Mouse (Mus musculus): Measurements from ENCODE around the gene Dhx36. TPM values are rescaled to one million over a fixed set of nuclear protein-coding genes. Genes with fewer than 3 reads are reported as not detected.
A peak's percentile ranks its signal among the peaks of the same experiment; 100 is the strongest.

Dhx36 gene
- polyA plus RNA-seq (2015; fragmentation: Nextera tagmentation; extraction: Ambion mirVana): 17.6 and 18.1 TPM in 2 replicates

DNA sequence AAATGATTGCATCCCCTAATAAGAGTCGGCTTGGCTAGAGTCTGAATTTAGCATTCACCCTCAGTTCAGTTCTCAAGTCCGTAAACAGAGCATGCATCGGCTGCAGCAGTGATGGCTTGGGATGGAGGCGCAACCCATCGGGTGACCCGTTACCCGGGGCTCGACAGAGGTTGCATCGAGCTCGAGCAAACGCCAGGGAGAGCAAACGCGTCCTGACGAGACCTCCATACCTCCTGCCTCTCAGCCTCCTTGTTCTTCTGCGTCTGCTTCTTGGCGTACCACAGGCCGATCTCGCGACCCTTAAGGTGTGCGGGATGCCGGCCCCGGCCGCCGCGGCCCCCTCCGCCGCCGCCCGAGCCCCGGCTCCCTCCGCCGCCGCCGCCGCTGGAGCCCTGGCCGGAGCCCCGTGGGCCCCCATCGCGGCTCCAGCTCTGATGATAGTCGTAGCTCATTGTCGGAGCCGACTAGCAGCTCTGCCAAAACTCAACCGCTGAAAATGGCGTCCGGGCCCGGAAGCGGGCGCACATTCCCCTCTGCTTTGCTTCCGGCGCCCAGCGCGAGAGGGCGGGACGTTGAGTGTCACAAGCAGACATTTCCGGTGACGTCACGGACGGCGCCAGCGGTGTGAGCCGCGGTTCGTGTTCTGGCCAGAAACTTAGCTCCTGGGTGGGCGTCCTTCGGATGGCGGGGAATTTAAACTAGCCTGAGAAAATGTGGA, at the start of gene Dhx36:
Dhx36 (minus strand) TSS at position 517 of the 718 bp plus-strand sequence.
- Histone ChIP-seq H3K4me3 (peak within 1 kb of the TSS; percentile 90), H3K9me3 (no peaks in the 10 kb centered on the region), H3K4me1 (peaks cover 16% of the 10 kb centered on the region), H3K36me3 (0 out of 2 replicates have a peak, but pooled peaks cover 3% of the 10 kb centered on the region), H3K27ac (replicated peaks) (peak within 1 kb of the TSS; percentile 95), H3K4me2 (peak within 1 kb of the TSS; percentile 78), H3K27me3 (replicated peaks) (peaks cover 13% of the 10 kb centered on the region), H3K9ac (peak within 1 kb of the TSS; percentile 91)
- peak; percentile 85 for ATAC-seq (ENCODE audit: extremely low read depth, insufficient number of reproducible peaks, low FRiP score, low TSS enrichment)
- under 1% methylated on average over 66 of the region's 66 CpGs for WGBS

DNA sequence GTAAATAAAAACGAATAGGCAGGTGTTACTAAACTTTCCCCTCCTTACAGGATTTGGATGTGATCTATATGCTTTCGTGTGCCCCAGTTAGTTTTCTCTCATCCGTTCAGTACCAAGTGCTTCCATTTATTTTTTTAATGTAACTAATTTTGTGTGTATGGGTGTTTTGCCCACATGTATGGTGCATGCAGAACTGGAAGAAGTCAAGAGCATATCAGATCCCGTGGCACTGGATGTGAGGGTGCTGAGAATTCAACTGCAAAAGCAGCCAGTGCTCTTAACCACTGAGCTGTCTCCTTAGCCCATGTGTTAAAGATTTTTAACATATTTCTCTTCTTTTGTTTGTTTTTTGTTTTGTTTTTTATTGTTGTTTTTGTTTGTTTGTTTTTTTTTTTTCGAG, 20.8 kb upstream of the Dhx36 start:
- 52% methylated on average over 5 of the region's 5 CpGs for WGBS

DNA sequence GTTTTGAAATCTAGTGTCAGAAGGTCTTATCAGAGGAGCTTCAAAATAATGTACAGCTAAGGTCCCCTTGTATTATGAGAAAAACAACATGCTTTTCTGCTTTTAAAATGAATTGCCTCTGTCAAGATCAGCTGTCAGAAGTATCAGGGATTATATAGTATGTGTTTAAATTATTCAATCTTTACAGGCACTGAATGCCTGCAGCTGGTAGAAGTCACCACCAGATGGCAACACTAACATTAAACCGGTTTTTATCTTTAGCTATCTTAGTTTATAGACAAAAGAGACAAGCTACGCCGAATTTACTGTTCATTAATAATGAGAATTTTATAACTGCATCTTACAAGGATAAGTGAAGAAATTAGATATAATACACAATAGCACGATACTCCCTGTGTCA, 20.4 kb upstream of the Dhx36 start:
- Histone ChIP-seq H3K27ac (replicated peaks) (no peak overlapping the region), H3K36me3 (no peaks in the 10 kb centered on the region), H3K4me1 (no peaks in the 10 kb centered on the region), H3K9me3 (no peaks in the 10 kb centered on the region), H3K4me3 (no peak overlapping the region), H3K9ac (no peak overlapping the region), H3K4me2 (no peak overlapping the region), H3K27me3 (replicated peaks) (no peaks in the 10 kb centered on the region)
- 41% methylated on average over 4 of the region's 4 CpGs for WGBS
- ATAC-seq (ENCODE audit: extremely low read depth, insufficient number of reproducible peaks, low FRiP score, low TSS enrichment): no peak

More for the DNA sequence above, 20.8 kb upstream of the Dhx36 start:
- Histone ChIP-seq H3K27me3 (replicated peaks) (no peaks in the 10 kb centered on the region), H3K9me3 (no peaks in the 10 kb centered on the region), H3K36me3 (no peaks in the 10 kb centered on the region), H3K4me2 (no peak overlapping the region), H3K4me3 (no peak overlapping the region), H3K4me1 (no peaks in the 10 kb centered on the region), H3K27ac (replicated peaks) (no peak overlapping the region), H3K9ac (no peak overlapping the region)
- ATAC-seq (ENCODE audit: extremely low read depth, insufficient number of reproducible peaks, low FRiP score, low TSS enrichment): no peak

DNA sequence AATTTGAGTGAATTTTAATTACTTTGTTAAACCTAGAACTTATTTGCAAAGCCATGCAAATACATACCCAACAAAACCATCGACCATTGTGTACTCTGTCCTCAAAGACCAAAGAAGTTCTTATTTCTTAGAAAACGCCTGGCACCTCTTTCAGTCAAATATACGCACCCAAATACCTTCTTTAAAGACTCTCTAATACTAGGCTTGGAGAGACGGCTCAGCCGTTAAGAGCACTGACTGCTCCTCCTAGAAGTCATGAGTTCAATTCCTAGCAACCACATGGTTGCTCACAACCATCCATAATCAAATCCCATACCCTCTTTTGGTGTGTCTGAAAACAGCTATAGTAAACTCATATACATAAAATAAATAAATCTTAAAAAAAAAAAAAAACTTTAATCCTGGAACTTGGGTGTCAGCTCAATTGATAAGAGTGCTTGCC, 423 bp upstream of the Dhx36 start:
- Histone ChIP-seq H3K4me2 (peak overlapping the region; percentile 78), H3K4me1 (peaks cover 16% of the 10 kb centered on the region), H3K4me3 (peak overlapping the region; percentile 90), H3K27ac (replicated peaks) (no peak overlapping the region), H3K9me3 (no peaks in the 10 kb centered on the region), H3K9ac (peak overlapping the region; percentile 38; the same call in 1 of the 2 replicates), H3K36me3 (no peaks in the 10 kb centered on the region), H3K27me3 (replicated peaks) (peaks cover 13% of the 10 kb centered on the region)
- no peak for ATAC-seq (ENCODE audit: extremely low read depth, insufficient number of reproducible peaks, low FRiP score, low TSS enrichment)
- WGBS: 45% methylated on average over 5 of the region's 5 CpGs

DNA sequence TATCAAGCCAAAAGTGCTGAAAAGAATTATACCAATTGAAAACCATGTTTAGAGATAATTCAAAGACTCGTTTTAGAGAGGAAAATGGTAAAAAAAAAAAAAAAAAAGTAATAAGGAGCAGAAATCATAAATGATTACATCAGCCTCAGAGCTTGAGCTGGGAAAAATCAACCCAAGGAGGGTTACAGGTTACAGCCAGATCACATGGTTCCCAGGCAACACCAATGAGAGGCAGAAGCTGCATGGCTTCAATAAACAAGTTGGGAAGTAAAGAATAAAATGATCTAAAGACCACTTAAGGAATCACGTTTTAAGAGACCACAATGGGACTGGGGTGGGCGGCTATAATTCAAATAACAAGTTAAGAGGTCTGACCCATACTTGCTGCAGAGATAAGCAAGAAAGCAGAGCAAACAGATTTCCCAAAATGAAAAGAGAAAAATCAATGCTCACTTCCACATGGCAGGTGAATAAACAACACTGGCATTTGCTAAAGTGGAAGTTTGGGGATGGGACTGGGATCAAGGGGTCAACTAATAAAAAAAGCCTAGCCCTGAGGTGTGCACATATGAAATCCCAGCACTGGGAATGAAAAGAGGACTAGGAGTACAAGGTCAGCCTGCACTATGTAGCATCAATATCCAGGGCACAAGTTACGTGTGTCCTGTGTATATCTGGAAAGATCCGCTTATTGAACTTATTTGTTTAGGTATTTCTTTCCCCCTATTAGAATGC, 1.5 kb downstream of the Dhx36 start:
- peak overlapping the region; percentile 90 for H3K4me3 ChIP-seq
- no peak overlapping the region for H3K27ac ChIP-seq (replicated peaks)
- ATAC-seq (ENCODE audit: extremely low read depth, insufficient number of reproducible peaks, low FRiP score, low TSS enrichment): no peak
- peaks cover 16% of the 10 kb centered on the region for H3K36me3 ChIP-seq
- 67% methylated on average over 5 of the region's 5 CpGs for WGBS
- peaks cover 16% of the 10 kb centered on the region for H3K4me1 ChIP-seq
- no peaks in the 10 kb centered on the region for H3K9me3 ChIP-seq
- H3K4me2 ChIP-seq: peak overlapping the region; percentile 78
- peak overlapping the region; percentile 91 for H3K9ac ChIP-seq
- peaks cover 13% of the 10 kb centered on the region for H3K27me3 ChIP-seq (replicated peaks)

DNA sequence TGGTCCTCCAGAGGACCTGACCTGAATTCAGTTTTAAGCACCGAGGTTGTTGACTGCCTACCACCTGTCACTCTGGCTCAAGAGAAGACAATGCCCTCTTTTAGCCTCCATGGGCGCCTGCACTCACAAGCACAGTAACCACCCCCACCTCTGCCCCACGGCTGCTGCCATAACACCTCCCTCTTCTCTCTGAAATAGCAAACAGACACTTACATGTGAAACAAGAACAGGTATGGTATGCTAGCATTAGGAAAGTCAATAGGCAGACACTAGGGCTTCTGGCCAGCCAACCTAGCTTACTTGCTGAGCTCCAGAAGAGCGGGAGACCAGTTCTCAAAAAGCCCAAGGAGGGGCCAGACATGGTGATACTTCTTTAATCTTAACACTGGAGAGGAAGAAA, 7.5 kb downstream of the Dhx36 start:
- Histone ChIP-seq H3K27ac (replicated peaks) (no peak overlapping the region), H3K4me3 (no peak overlapping the region), H3K9me3 (no peaks in the 10 kb centered on the region), H3K9ac (no peak overlapping the region), H3K36me3 (peaks cover 58% of the 10 kb centered on the region), H3K27me3 (replicated peaks) (no peaks in the 10 kb centered on the region), H3K4me2 (no peak overlapping the region), H3K4me1 (no peaks in the 10 kb centered on the region)
- ATAC-seq (ENCODE audit: extremely low read depth, insufficient number of reproducible peaks, low FRiP score, low TSS enrichment): no peak
- WGBS: 81% methylated on average over 4 of the region's 4 CpGs

DNA sequence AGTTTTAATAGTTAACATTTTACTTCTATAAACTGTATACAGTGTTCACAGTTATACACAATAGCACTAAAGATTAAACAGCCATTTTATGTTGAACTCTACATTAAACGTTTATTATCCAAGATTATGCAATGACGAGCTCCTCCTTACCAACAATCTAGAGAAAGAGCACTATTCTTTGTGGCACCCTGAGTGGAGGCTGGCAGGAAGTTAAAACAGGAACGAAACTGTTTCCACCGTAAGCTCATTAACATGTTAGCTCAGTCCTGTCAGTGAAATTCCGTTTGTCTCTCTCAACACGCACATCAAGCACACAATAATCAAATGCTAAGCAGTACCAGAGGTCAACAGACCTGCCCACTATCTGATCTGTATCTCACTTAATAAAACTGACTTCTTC, 14.2 kb downstream of the Dhx36 start:
- no peak for ATAC-seq (ENCODE audit: extremely low read depth, insufficient number of reproducible peaks, low FRiP score, low TSS enrichment)
- Histone ChIP-seq H3K27ac (replicated peaks) (no peak overlapping the region), H3K9ac (no peak overlapping the region), H3K4me3 (no peak overlapping the region), H3K27me3 (replicated peaks) (no peaks in the 10 kb centered on the region), H3K4me2 (no peak overlapping the region), H3K9me3 (no peaks in the 10 kb centered on the region), H3K36me3 (peaks cover 76% of the 10 kb centered on the region), H3K4me1 (no peaks in the 10 kb centered on the region)
- WGBS: 85% methylated on average over 6 of the region's 6 CpGs

DNA sequence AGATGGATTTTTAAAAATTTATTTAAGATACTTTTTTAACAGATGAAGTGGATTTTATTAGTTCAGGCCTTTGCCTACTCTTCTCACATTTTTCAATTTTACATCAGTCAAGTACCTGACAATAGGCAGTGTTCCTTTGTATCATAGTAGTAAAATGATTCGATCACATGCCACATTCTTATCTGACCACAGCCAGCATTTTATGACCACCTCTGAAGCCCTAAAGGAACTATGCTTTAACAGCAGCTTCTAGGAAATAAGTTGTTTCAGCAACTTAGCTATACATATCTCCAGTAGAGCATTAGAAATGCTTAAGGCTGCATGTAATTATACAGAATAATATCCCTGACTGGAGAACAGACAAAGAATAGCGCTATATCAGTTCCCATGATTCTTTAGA, 22.5 kb downstream of the Dhx36 start:
- H3K27ac ChIP-seq (replicated peaks): no peak overlapping the region
- no peaks in the 10 kb centered on the region for H3K27me3 ChIP-seq (replicated peaks)
- H3K36me3 ChIP-seq: peaks cover 69% of the 10 kb centered on the region
- no peaks in the 10 kb centered on the region for H3K9me3 ChIP-seq
- no peak for ATAC-seq (ENCODE audit: extremely low read depth, insufficient number of reproducible peaks, low FRiP score, low TSS enrichment)
- no peak overlapping the region for H3K4me2 ChIP-seq
- no peak overlapping the region for H3K9ac ChIP-seq
- 92% methylated on average over 2 of the region's 2 CpGs for WGBS
- no peaks in the 10 kb centered on the region for H3K4me1 ChIP-seq
- H3K4me3 ChIP-seq: no peak overlapping the region

DNA sequence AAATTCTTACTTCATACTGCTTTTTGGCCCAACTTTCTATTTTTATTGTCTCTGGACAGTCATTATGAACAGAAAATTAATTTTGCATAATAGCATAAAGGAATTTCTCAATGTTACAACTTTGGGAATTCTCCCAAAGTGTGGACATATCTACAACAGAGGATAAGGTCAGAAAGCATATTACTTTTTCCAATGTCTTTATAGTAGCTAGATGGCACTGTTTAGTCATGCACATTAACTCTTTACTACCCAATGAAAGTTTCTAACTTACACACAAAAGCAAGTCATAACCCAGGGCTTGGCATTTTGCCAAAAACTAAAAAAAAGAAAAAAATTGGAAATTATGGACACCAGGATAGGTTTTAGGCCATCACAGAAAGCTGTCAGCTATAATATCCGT, 36.6 kb downstream of the Dhx36 start:
- no peak overlapping the region for H3K4me3 ChIP-seq
- 89% methylated on average over 1 of the region's 1 CpGs for WGBS
- H3K27me3 ChIP-seq (replicated peaks): no peaks in the 10 kb centered on the region
- H3K27ac ChIP-seq (replicated peaks): no peak overlapping the region
- no peak overlapping the region for H3K4me2 ChIP-seq
- H3K9me3 ChIP-seq: no peaks in the 10 kb centered on the region
- peaks cover 84% of the 10 kb centered on the region for H3K36me3 ChIP-seq
- H3K4me1 ChIP-seq: no peaks in the 10 kb centered on the region
- ATAC-seq (ENCODE audit: extremely low read depth, insufficient number of reproducible peaks, low FRiP score, low TSS enrichment): no peak
- H3K9ac ChIP-seq: no peak overlapping the region

DNA sequence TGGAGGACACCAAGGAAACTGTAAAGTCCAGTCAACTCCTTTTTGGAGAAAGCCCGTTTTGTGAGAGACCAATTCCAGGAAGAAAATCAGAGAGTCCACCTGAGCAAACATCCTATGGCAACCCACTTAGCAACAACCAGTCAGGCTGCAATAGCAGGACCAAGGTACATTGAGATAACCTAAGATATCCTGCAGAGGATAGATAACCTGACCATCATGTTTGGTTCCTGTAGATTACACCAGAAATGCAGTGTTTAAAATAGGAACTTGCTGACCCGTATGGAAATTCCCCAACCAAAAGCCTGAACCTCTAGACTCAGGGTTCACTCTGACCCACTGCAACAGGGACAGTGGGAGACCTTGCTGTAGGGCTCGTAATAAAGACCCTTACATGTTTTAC, 42.5 kb downstream of the Dhx36 start:
- no peaks in the 10 kb centered on the region for H3K4me1 ChIP-seq
- H3K9me3 ChIP-seq: no peaks in the 10 kb centered on the region
- H3K27ac ChIP-seq (replicated peaks): no peak overlapping the region
- H3K36me3 ChIP-seq: peaks cover 87% of the 10 kb centered on the region
- no peaks in the 10 kb centered on the region for H3K27me3 ChIP-seq (replicated peaks)
- ATAC-seq (ENCODE audit: extremely low read depth, insufficient number of reproducible peaks, low FRiP score, low TSS enrichment): no peak
- H3K9ac ChIP-seq: no peak overlapping the region
- no peak overlapping the region for H3K4me3 ChIP-seq
- WGBS: 52% methylated on average over 3 of the region's 3 CpGs
- H3K4me2 ChIP-seq: no peak overlapping the region

DNA sequence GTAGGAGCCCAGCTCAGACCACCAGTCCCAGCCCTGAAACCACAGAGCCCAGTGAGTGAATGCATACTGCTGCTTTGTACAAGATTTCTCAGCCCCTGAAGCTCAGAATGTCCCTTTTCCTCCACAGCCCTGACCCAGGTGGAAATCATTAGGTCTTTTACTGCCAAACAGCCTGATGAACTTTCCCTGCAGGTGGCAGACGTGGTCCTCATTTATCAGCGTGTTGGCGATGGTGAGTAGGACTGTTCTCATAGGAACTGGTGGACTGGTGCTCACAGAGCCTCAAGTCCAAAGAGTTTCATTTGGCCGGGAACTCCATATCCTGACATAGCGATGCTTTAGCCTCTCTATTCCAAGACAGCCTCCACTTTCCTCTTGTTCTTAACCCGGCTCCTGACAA, 47.3 kb downstream of the Dhx36 start:
- ATAC-seq (ENCODE audit: extremely low read depth, insufficient number of reproducible peaks, low FRiP score, low TSS enrichment): no peak
- Histone ChIP-seq H3K9ac (no peak overlapping the region), H3K27ac (replicated peaks) (no peak overlapping the region), H3K36me3 (peaks cover 49% of the 10 kb centered on the region), H3K9me3 (no peaks in the 10 kb centered on the region), H3K27me3 (replicated peaks) (no peaks in the 10 kb centered on the region), H3K4me3 (no peak overlapping the region), H3K4me1 (no peaks in the 10 kb centered on the region), H3K4me2 (no peak overlapping the region)
- WGBS: 78% methylated on average over 6 of the region's 6 CpGs
